Mouse (Mus musculus) MEL (cell line): ENCODE data around the gene Clk3.

Source experiments
- CTCF ChIP-seq, 3 experiments: IDR thresholded peaks in 2 of 3; conservative IDR thresholded peaks in 1 of 3; 2 replicates each; pipeline ENCODE4 v1.5.1; 2011 to 2012; ENCODE audit warnings: low read length in 3 of 3, low read depth in 2 of 3, mild to moderate bottlenecking in 2 of 3, improper control_type of control experiment in 1 of 3, inconsistent platforms in 1 of 3, mixed read lengths in 1 of 3, moderate library complexity in 1 of 3; ENCODE audit not compliant: control insufficient read depth in 1 of 3, insufficient read depth in 1 of 3, poor library complexity in 1 of 3, severe bottlenecking in 1 of 3
- ELF1 ChIP-seq: IDR thresholded peaks from 2 replicates; pipeline ENCODE4 v1.6.1; 2014; ENCODE audit warnings: low read depth, mild to moderate bottlenecking, inconsistent platforms, low read length, improper control_type of control experiment, moderate library complexity
- GATA1 ChIP-seq: IDR thresholded peaks from 2 replicates; pipeline ENCODE4 v1.6.1; 2011; ENCODE audit warnings: low read depth, low read length, improper control_type of control experiment
- HCFC1 ChIP-seq: IDR thresholded peaks from 2 replicates; pipeline ENCODE4 v1.6.1; 2012; ENCODE audit warnings: low read depth, mild to moderate bottlenecking, inconsistent platforms, low read length, improper control_type of control experiment, moderate library complexity
- MAX ChIP-seq: IDR thresholded peaks from 2 replicates; pipeline ENCODE4 v1.6.1; 2011; ENCODE audit warnings: low read length, improper control_type of control experiment
- MEF2A ChIP-seq: IDR thresholded peaks from 2 replicates; pipeline ENCODE4 v1.6.1; 2014; ENCODE audit warnings: low read depth, mild to moderate bottlenecking, inconsistent platforms, low read length, improper control_type of control experiment; ENCODE audit not compliant: poor library complexity, insufficient replicate concordance, severe bottlenecking; ENCODE audit errors: extremely low read depth
- NRF1 ChIP-seq: IDR thresholded peaks from 2 replicates; pipeline ENCODE4 v1.6.1; 2014; ENCODE audit warnings: low read depth, mild to moderate bottlenecking, inconsistent platforms, low read length, improper control_type of control experiment, moderate library complexity; ENCODE audit not compliant: poor library complexity, insufficient read depth, severe bottlenecking
- POLR2A ChIP-seq, 2 experiments: IDR thresholded peaks; 2 replicates each; pipeline ENCODE4 v1.6.1; 2011 to 2012; ENCODE audit warnings: low read length in 2 of 2, mild to moderate bottlenecking in 2 of 2, control low read depth in 1 of 2, improper control_type of control experiment in 1 of 2, low read depth in 1 of 2, moderate library complexity in 1 of 2; ENCODE audit not compliant: control insufficient read depth in 1 of 2, insufficient read depth in 1 of 2, poor library complexity in 1 of 2
- POLR2AphosphoS5 ChIP-seq: IDR thresholded peaks from 2 replicates; pipeline ENCODE4 v1.6.1; 2012; ENCODE audit warnings: low read depth, borderline replicate concordance, mild to moderate bottlenecking, inconsistent platforms, low read length, moderate library complexity, mixed read lengths
- SMC3 ChIP-seq: IDR thresholded peaks from 2 replicates; pipeline ENCODE4 v1.6.1; 2011; ENCODE audit warnings: low read depth, low read length, improper control_type of control experiment
- UBTF ChIP-seq: IDR thresholded peaks from 2 replicates; pipeline ENCODE4 v1.6.1; 2012; ENCODE audit warnings: low read depth, mild to moderate bottlenecking, inconsistent platforms, low read length, improper control_type of control experiment, moderate library complexity, borderline replicate concordance; ENCODE audit not compliant: insufficient read depth

DNA sequence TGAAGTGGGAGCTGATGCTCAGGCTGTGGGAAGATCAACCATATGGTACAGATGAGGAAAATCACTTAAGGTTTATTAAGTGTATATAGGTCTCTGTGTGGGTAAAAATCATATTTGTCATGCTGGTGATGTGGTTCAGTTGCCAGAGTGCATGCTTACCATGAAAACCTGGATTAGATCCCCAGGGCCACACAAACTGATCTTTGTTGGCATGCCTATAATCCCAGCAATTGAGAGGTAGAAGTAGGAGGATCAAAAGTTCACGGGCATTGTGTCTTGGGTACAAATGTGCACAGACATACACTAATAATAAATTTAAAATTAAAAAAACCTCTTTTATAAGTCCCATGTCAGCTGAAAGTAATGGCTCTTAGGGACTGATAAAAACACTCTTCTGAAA is 43.3 kb downstream of the Clk3 start:
- TF ChIP-seq POLR2A (IDR thresholded peaks at IDR 0.05; ENCODE audit: control insufficient read depth in 1 of 2, insufficient read depth in 1 of 2, low read depth in 1 of 2, low read length in 2 of 2, poor library complexity in 1 of 2) (no peak), POLR2AphosphoS5 (no peak), GATA1 (no peak), HCFC1 (no peak), CTCF (IDR thresholded peaks at IDR 0.05 in 2 of 3, conservative IDR thresholded peaks at IDR 0.05 in 1 of 3; ENCODE audit: control insufficient read depth in 1 of 3, insufficient read depth in 1 of 3, low read depth in 2 of 3, low read length in 3 of 3, poor library complexity in 1 of 3, severe bottlenecking in 1 of 3) (no peak), ELF1 (no peak), MAX (no peak), MEF2A (no peak), UBTF (no peak), NRF1 (no peak), SMC3 (no peak)
